Mouse (Mus musculus): Measurements from ENCODE around the gene Lmtk2. TPM values are rescaled to one million over a fixed set of nuclear protein-coding genes. Genes with fewer than 3 reads are reported as not detected.
A peak's percentile ranks its signal among the peaks of the same experiment; 100 is the strongest.

The Lmtk2 gene
- polyA plus RNA-seq, 1 experiment from 2014 or later = 5.3 TPM

- Histone ChIP-seq H3K9ac (replicated peaks) (no peak overlapping the region), H3K4me3 (replicated peaks) (no peak overlapping the region), H3K4me2 (no peak overlapping the region), H3K9me3 (no peaks in the 10 kb centered on the region), H3K27me3 (no peaks in the 10 kb centered on the region), H3K27ac (no peak overlapping the region), H3K36me3 (peaks cover 43% of the 10 kb centered on the region), H3K4me1 (replicated peaks) (no peaks in the 10 kb centered on the region)
- 96% methylated on average over 4 of the region's 4 CpGs for WGBS
- ATAC-seq (ENCODE audit: insufficient number of reproducible peaks, insufficient read depth, low FRiP score, low TSS enrichment, low read depth) = no peak
Measured at GRCm38 (mm10) chr5:144149530-144149929, 49.3 kb downstream of the Lmtk2 start.

- H3K4me2 ChIP-seq = no peak overlapping the region
- no peak for ATAC-seq (ENCODE audit: insufficient number of reproducible peaks, insufficient read depth, low FRiP score, low TSS enrichment, low read depth)
- H3K4me3 ChIP-seq (replicated peaks) = no peak overlapping the region
- no peaks in the 10 kb centered on the region for H3K4me1 ChIP-seq (replicated peaks)
- no peak overlapping the region for H3K27ac ChIP-seq
- 94% methylated on average over 4 of the region's 4 CpGs for WGBS
- no peaks in the 10 kb centered on the region for H3K27me3 ChIP-seq
- H3K36me3 ChIP-seq = peaks cover 31% of the 10 kb centered on the region
- no peak overlapping the region for H3K9ac ChIP-seq (replicated peaks)
- H3K9me3 ChIP-seq = no peaks in the 10 kb centered on the region
Measured at GRCm38 (mm10) chr5:144151270-144151669, 51.0 kb downstream of the Lmtk2 start.

- ATAC-seq (ENCODE audit: insufficient number of reproducible peaks, insufficient read depth, low FRiP score, low TSS enrichment, low read depth) = no peak
Measured at GRCm38 (mm10) chr5:144154528-144154927, 54.3 kb downstream of the Lmtk2 start.

GRCm38 (mm10) chr5:144158604-144159003 is 58.4 kb downstream of the Lmtk2 start:
- WGBS = 46% methylated on average over 4 of the region's 4 CpGs
- no peaks in the 10 kb centered on the region for H3K9me3 ChIP-seq
- ATAC-seq (ENCODE audit: insufficient number of reproducible peaks, insufficient read depth, low FRiP score, low TSS enrichment, low read depth) = no peak
- 0 out of 2 replicates have a peak overlapping the region, but pooled peaks have one; percentile 45 for H3K27ac ChIP-seq
- no peak overlapping the region for H3K9ac ChIP-seq (replicated peaks)
- H3K4me1 ChIP-seq (replicated peaks) = no peaks in the 10 kb centered on the region
- no peaks in the 10 kb centered on the region for H3K27me3 ChIP-seq
- no peak overlapping the region for H3K4me2 ChIP-seq
- H3K4me3 ChIP-seq (replicated peaks) = no peak overlapping the region
- H3K36me3 ChIP-seq = peaks cover 41% of the 10 kb centered on the region

More at GRCm38 (mm10) chr5:144154528-144154927, 54.3 kb downstream of the Lmtk2 start:
- H3K4me1 ChIP-seq (replicated peaks) = no peaks in the 10 kb centered on the region
- H3K36me3 ChIP-seq = peaks cover 37% of the 10 kb centered on the region
- H3K9me3 ChIP-seq = no peaks in the 10 kb centered on the region
- no peak overlapping the region for H3K27ac ChIP-seq
- H3K4me2 ChIP-seq = no peak overlapping the region
- no peaks in the 10 kb centered on the region for H3K27me3 ChIP-seq
- no peak overlapping the region for H3K9ac ChIP-seq (replicated peaks)
- H3K4me3 ChIP-seq (replicated peaks) = no peak overlapping the region
- 41% methylated on average over 7 of the region's 7 CpGs for WGBS

GRCm38 (mm10) chr5:144159137-144159536 is 58.9 kb downstream of the Lmtk2 start:
- Histone ChIP-seq H3K27ac (no peak overlapping the region), H3K27me3 (no peaks in the 10 kb centered on the region), H3K9ac (replicated peaks) (no peak overlapping the region), H3K9me3 (no peaks in the 10 kb centered on the region), H3K4me3 (replicated peaks) (no peak overlapping the region), H3K4me1 (replicated peaks) (no peaks in the 10 kb centered on the region), H3K4me2 (no peak overlapping the region), H3K36me3 (peaks cover 41% of the 10 kb centered on the region)
- 91% methylated on average over 8 of the region's 8 CpGs for WGBS
- ATAC-seq (ENCODE audit: insufficient number of reproducible peaks, insufficient read depth, low FRiP score, low TSS enrichment, low read depth) = no peak

GRCm38 (mm10) chr5:144162080-144162812 is 62.0 kb downstream of the Lmtk2 start:
- no peak overlapping the region for H3K4me2 ChIP-seq

GRCm38 (mm10) chr5:144162813-144163517 is 62.7 kb downstream of the Lmtk2 start:
- H3K4me3 ChIP-seq (replicated peaks) = no peak overlapping the region
- H3K9me3 ChIP-seq = no peaks in the 10 kb centered on the region
- H3K36me3 ChIP-seq = peaks cover 54% of the 10 kb centered on the region
- no peak overlapping the region for H3K9ac ChIP-seq (replicated peaks)
- H3K4me1 ChIP-seq (replicated peaks) = no peaks in the 10 kb centered on the region
- H3K27me3 ChIP-seq = no peaks in the 10 kb centered on the region
- 73% methylated on average over 10 of the region's 10 CpGs for WGBS
- H3K4me2 ChIP-seq = no peak overlapping the region
- H3K27ac ChIP-seq = no peak overlapping the region
- ATAC-seq (ENCODE audit: insufficient number of reproducible peaks, insufficient read depth, low FRiP score, low TSS enrichment, low read depth) = no peak

More at GRCm38 (mm10) chr5:144162080-144162812, 62.0 kb downstream of the Lmtk2 start:
- Histone ChIP-seq H3K9me3 (no peaks in the 10 kb centered on the region), H3K9ac (replicated peaks) (no peak overlapping the region), H3K36me3 (peaks cover 58% of the 10 kb centered on the region), H3K27me3 (no peaks in the 10 kb centered on the region), H3K4me1 (replicated peaks) (no peaks in the 10 kb centered on the region), H3K4me3 (replicated peaks) (no peak overlapping the region), H3K27ac (no peak overlapping the region)
- WGBS = 83% methylated on average over 5 of the region's 5 CpGs
- no peak for ATAC-seq (ENCODE audit: insufficient number of reproducible peaks, insufficient read depth, low FRiP score, low TSS enrichment, low read depth)

GRCm38 (mm10) chr5:144165756-144166155 is 65.5 kb downstream of the Lmtk2 start:
- no peak overlapping the region for H3K27ac ChIP-seq
- H3K4me2 ChIP-seq = no peak overlapping the region
- no peak overlapping the region for H3K9ac ChIP-seq (replicated peaks)
- no peaks in the 10 kb centered on the region for H3K4me1 ChIP-seq (replicated peaks)
- H3K4me3 ChIP-seq (replicated peaks) = no peak overlapping the region
- H3K36me3 ChIP-seq = peaks cover 53% of the 10 kb centered on the region
- WGBS = 85% methylated on average over 3 of the region's 3 CpGs
- H3K9me3 ChIP-seq = no peaks in the 10 kb centered on the region
- H3K27me3 ChIP-seq = no peaks in the 10 kb centered on the region
- ATAC-seq (ENCODE audit: insufficient number of reproducible peaks, insufficient read depth, low FRiP score, low TSS enrichment, low read depth) = no peak

- Histone ChIP-seq H3K36me3 (peaks cover 78% of the 10 kb centered on the region), H3K27ac (no peak overlapping the region), H3K9ac (replicated peaks) (no peak overlapping the region), H3K9me3 (no peaks in the 10 kb centered on the region), H3K4me3 (replicated peaks) (no peak overlapping the region), H3K4me1 (replicated peaks) (no peaks in the 10 kb centered on the region), H3K4me2 (no peak overlapping the region), H3K27me3 (no peaks in the 10 kb centered on the region)
- ATAC-seq (ENCODE audit: insufficient number of reproducible peaks, insufficient read depth, low FRiP score, low TSS enrichment, low read depth) = no peak
- 90% methylated on average over 8 of the region's 8 CpGs for WGBS
Measured at GRCm38 (mm10) chr5:144169275-144169975, 69.2 kb downstream of the Lmtk2 start.

- Histone ChIP-seq H3K9me3 (no peaks in the 10 kb centered on the region), H3K9ac (replicated peaks) (no peak overlapping the region), H3K27me3 (no peaks in the 10 kb centered on the region), H3K4me2 (no peak overlapping the region), H3K36me3 (peaks cover 80% of the 10 kb centered on the region), H3K27ac (no peak overlapping the region), H3K4me3 (replicated peaks) (no peak overlapping the region), H3K4me1 (replicated peaks) (no peaks in the 10 kb centered on the region)
- WGBS = 92% methylated on average over 18 of the region's 18 CpGs
- no peak for ATAC-seq (ENCODE audit: insufficient number of reproducible peaks, insufficient read depth, low FRiP score, low TSS enrichment, low read depth)
Measured at GRCm38 (mm10) chr5:144173648-144174047, 73.4 kb downstream of the Lmtk2 start.

GRCm38 (mm10) chr5:144178216-144178615 is 78.0 kb downstream of the Lmtk2 start:
- Histone ChIP-seq H3K27ac (no peak overlapping the region), H3K4me2 (no peak overlapping the region), H3K4me1 (replicated peaks) (0 out of 2 replicates have a peak, but pooled peaks cover 3% of the 10 kb centered on the region), H3K27me3 (no peaks in the 10 kb centered on the region), H3K36me3 (peaks cover 62% of the 10 kb centered on the region), H3K4me3 (replicated peaks) (no peak overlapping the region), H3K9ac (replicated peaks) (no peak overlapping the region), H3K9me3 (no peaks in the 10 kb centered on the region)
- WGBS = 37% methylated on average over 6 of the region's 6 CpGs
- no peak for ATAC-seq (ENCODE audit: insufficient number of reproducible peaks, insufficient read depth, low FRiP score, low TSS enrichment, low read depth)
